Mouse (Mus musculus) fat pad, adult 2 months (tissue): ENCODE measurements around the gene Rag1.

ENCODE experiments used
- DNase-seq: peaks from one replicate; pipeline ENCODE4 v3.0.0-alpha.2; 2011; ENCODE audit warnings: low read depth, low spot score; ENCODE audit errors: extremely low read depth

Rag1 gene

GRCm38 (mm10) chr2:101592023-101592841 is 57.1 kb downstream of the Rag1 start:
- no peak for DNase-seq

- DNase-seq: no peak
Observed at GRCm38 (mm10) chr2:101591356-101591755, 57.9 kb downstream of the Rag1 start.
